Mouse (Mus musculus): ENCODE data around the gene Ngfr. TPM values are rescaled to one million over a fixed set of nuclear protein-coding genes. Genes with fewer than 3 reads are reported as not detected.

The Ngfr gene
- polyA plus RNA-seq, 1 experiment: not detected

GRCm38 (mm10) chr11:95557032-95557431 lies 30.5 kb downstream of the Ngfr start:
- no peak for TF ChIP-seq GATA1 (IDR thresholded peaks at IDR 0.05; ENCODE audit: low read length)

- TF ChIP-seq GATA1 (IDR thresholded peaks at IDR 0.05; ENCODE audit: low read length): no peak
Measured at GRCm38 (mm10) chr11:95555279-95555678, 32.3 kb downstream of the Ngfr start.

- TF ChIP-seq GATA1 (IDR thresholded peaks at IDR 0.05; ENCODE audit: low read length): no peak
Measured at GRCm38 (mm10) chr11:95550301-95551021, 37.1 kb downstream of the Ngfr start.

GRCm38 (mm10) chr11:95546021-95546782 lies 41.3 kb downstream of the Ngfr start:
- TF ChIP-seq GATA1 (IDR thresholded peaks at IDR 0.05; ENCODE audit: low read length): no peak

- TF ChIP-seq GATA1 (IDR thresholded peaks at IDR 0.05; ENCODE audit: low read length): no peak
Measured at GRCm38 (mm10) chr11:95544546-95545327, 42.8 kb downstream of the Ngfr start.

- TF ChIP-seq GATA1 (IDR thresholded peaks at IDR 0.05; ENCODE audit: low read length): no peak
Measured at GRCm38 (mm10) chr11:95540637-95541385, 46.7 kb downstream of the Ngfr start.

GRCm38 (mm10) chr11:95538378-95539104 lies 49.0 kb downstream of the Ngfr start:
- no peak for TF ChIP-seq GATA1 (IDR thresholded peaks at IDR 0.05; ENCODE audit: low read length)

GRCm38 (mm10) chr11:95533484-95534160 lies 53.9 kb downstream of the Ngfr start:
- TF ChIP-seq GATA1 (IDR thresholded peaks at IDR 0.05; ENCODE audit: low read length): no peak

GRCm38 (mm10) chr11:95532353-95533072 lies 55.0 kb downstream of the Ngfr start:
- TF ChIP-seq GATA1 (IDR thresholded peaks at IDR 0.05; ENCODE audit: low read length): no peak

- no peak for TF ChIP-seq GATA1 (IDR thresholded peaks at IDR 0.05; ENCODE audit: low read length)
Measured at GRCm38 (mm10) chr11:95528231-95528630, 59.3 kb downstream of the Ngfr start.

GRCm38 (mm10) chr11:95527307-95527706 lies 60.2 kb downstream of the Ngfr start:
- TF ChIP-seq GATA1 (IDR thresholded peaks at IDR 0.05; ENCODE audit: low read length): no peak

GRCm38 (mm10) chr11:95521563-95521962 lies 66.0 kb downstream of the Ngfr start:
- no peak for TF ChIP-seq GATA1 (IDR thresholded peaks at IDR 0.05; ENCODE audit: low read length)

- no peak for TF ChIP-seq GATA1 (IDR thresholded peaks at IDR 0.05; ENCODE audit: low read length)
Measured at GRCm38 (mm10) chr11:95520456-95521072, 67.0 kb downstream of the Ngfr start.

Measured in G1E-ER4 (cell line).